In genomic region chr8:15601531-15601930, GRCm38 (mm10) we compare ENCODE assay signal across 10 mouse cellular contexts.
A peak's percentile ranks its signal among the peaks of the same experiment; 100 is the strongest.
DNase-seq lines count a peak whose midpoint lies in the region; ATAC-seq and TF ChIP-seq lines count a peak whose summit lies in the region.
"Had no signal": no experiment of that assay in that cellular context is flagged by ENCODE, and none has a peak within 500 bp of the region (broad histone marks: within the 10 kb centered on the region; RNA-seq: fewer than 3 reads in every experiment).

No protein-coding gene starts in this region.

- POLR2A ChIA-PET in Patski (lab: Charles Lee) = no interaction called here

- H3K27me3 ChIP-seq in Patski = peaks cover 4% of the 10 kb centered on the region

- intact Hi-C loops in left cerebral cortex, adult 2 months (cut with DNase I) = loop anchor here (1.0 kb wide), 1 partner anchor 128 kb away; no protein-coding TSS in a partner anchor
- intact Hi-C loops in left cerebral cortex, postnatal 36 days (cut with DNase I) = loop anchor here (2.0 kb wide), 1 partner anchor 125 kb away; no protein-coding TSS in a partner anchor

- H3K4me3 ChIP-seq in left cerebral cortex, adult 2 months = no peak overlapping the region

- DNase-seq in cerebellum, adult 11 months = peak; percentile 6
- no peak for DNase-seq in cerebellum, adult 11-12 months
- peak in 1 of 2 experiments; percentile 47 for DNase-seq in left cerebral cortex, adult 2 months (ENCODE audit: extremely low spot score in 1 of 2, low spot score in 2 of 2)
- DNase-seq in left cerebral cortex, postnatal 36 days (ENCODE audit: low spot score in 2 of 2) = no peak
- no peak for DNase-seq in Patski (ENCODE audit: low read depth, low spot score)
- DNase-seq in cerebellum, postnatal 4 days (ENCODE audit: low spot score in 2 of 2) = peak; percentile 31 to 40
- no peak for DNase-seq in thymus, postnatal 10 days (ENCODE audit: low spot score in 2 of 2)

- in situ Hi-C loops in Patski (cut with MboI; ENCODE audit: low pct_unique_long_range_greater_than_20kb) = no loop called here

- peak; percentile 60 for TF ChIP-seq CTCF in left cerebral cortex, adult 2 months (IDR thresholded peaks at IDR 0.05)
- peak; percentile 78 for TF ChIP-seq CTCF in Patski (IDR thresholded peaks at IDR 0.05)

- CTCF ChIA-PET in Patski (lab: Charles Lee) = interaction anchor here (0.8 to 1.9 kb wide), 3 partner anchors 10 to 724 kb away, joined by 3 to 17 read pairs (median 5); no protein-coding TSS in a partner anchor

- H3K27ac ChIP-seq in left cerebral cortex, adult 2 months = no peak overlapping the region
- H3K27ac ChIP-seq: liver, embryonic 14.5 days had no signal

- no peak for ATAC-seq in Patski
- ATAC-seq in megakaryocyte-erythroid progenitor cell, adult 5-6 weeks (replicated peaks; ENCODE audit: low FRiP score, low TSS enrichment, poor library complexity, severe bottlenecking) = no peak
- ATAC-seq: intestine, embryonic 16.5 days had no signal

Comparison
In these comparisons a context has a peak if more than half of its experiments do, and no peak if none do; other contexts are left out.
1. DNase-seq: peak in cerebellum, adult 11 months (single experiment) and cerebellum, postnatal 4 days (2 of 2); none in cerebellum, adult 11-12 months (single experiment), left cerebral cortex, postnatal 36 days (0 of 2), Patski (single experiment) and thymus, postnatal 10 days (0 of 2).